Mouse (Mus musculus) megakaryocyte, embryonic 14.5 days (primary cell): ENCODE measurements around the gene Necap2.

ENCODE experiments used
- FLI1 ChIP-seq: IDR thresholded peaks from 2 replicates; pipeline ENCODE4 v1.6.1; 2012; ENCODE audit warnings: low read length, inconsistent platforms, mixed read lengths
- GATA1 ChIP-seq: IDR thresholded peaks from 3 replicates; pipeline ENCODE4 v1.6.1; 2012; ENCODE audit warnings: mixed read lengths, low read length, inconsistent platforms, borderline replicate concordance

- TF ChIP-seq GATA1 (no peak), FLI1 (no peak)
Observed at GRCm38 (mm10) chr4:141053138-141053537, 25.0 kb downstream of the Necap2 start.
